In genomic region chr4:54758501-54758829, GRCm38 (mm10) we compare ENCODE assay signal across 8 mouse cellular contexts.
A peak's percentile ranks its signal among the peaks of the same experiment; 100 is the strongest.
DNase-seq lines count a peak whose midpoint lies in the region; ATAC-seq lines count a peak whose summit lies in the region.

No protein-coding gene starts in this region.

- H3K9me3 ChIP-seq in liver, embryonic 13.5 days (replicated peaks): no peaks in the 10 kb centered on the region
- no peaks in the 10 kb centered on the region for H3K9me3 ChIP-seq in intestine, embryonic 15.5 days
- H3K9me3 ChIP-seq in neural tube, embryonic 14.5 days (ENCODE audit: control insufficient read depth, low read length): no peaks in the 10 kb centered on the region

- H3K9ac ChIP-seq in liver, embryonic 13.5 days: no peak overlapping the region
- no peak overlapping the region for H3K9ac ChIP-seq in intestine, embryonic 15.5 days
- no peak overlapping the region for H3K9ac ChIP-seq in neural tube, embryonic 14.5 days (replicated peaks; ENCODE audit: low read depth, low read length)

- DNase-seq in embryo, embryonic 10.5 days (ENCODE audit: low spot score): peak; percentile 55
- no peak for DNase-seq in embryo, embryonic 9.5 days (ENCODE audit: extremely low spot score)
- DNase-seq in liver, embryonic 13.5 days: no peak
- no peak for DNase-seq in liver
- no peak for DNase-seq in urinary bladder, postnatal 10 days (ENCODE audit: low spot score)

- H3K27me3 ChIP-seq in liver, embryonic 13.5 days: no peaks in the 10 kb centered on the region
- no peaks in the 10 kb centered on the region for H3K27me3 ChIP-seq in intestine, embryonic 15.5 days (replicated peaks)
- no peaks in the 10 kb centered on the region for H3K27me3 ChIP-seq in neural tube, embryonic 14.5 days (ENCODE audit: control insufficient read depth, insufficient read depth, low read length)

- H3K4me1 ChIP-seq in liver, embryonic 13.5 days (replicated peaks): no peaks in the 10 kb centered on the region
- no peaks in the 10 kb centered on the region for H3K4me1 ChIP-seq in intestine, embryonic 15.5 days (replicated peaks)
- H3K4me1 ChIP-seq in neural tube, embryonic 14.5 days (ENCODE audit: control insufficient read depth, insufficient read depth, low read length): no peaks in the 10 kb centered on the region

- H3K36me3 ChIP-seq in liver, embryonic 13.5 days: no peaks in the 10 kb centered on the region
- no peaks in the 10 kb centered on the region for H3K36me3 ChIP-seq in intestine, embryonic 15.5 days
- H3K36me3 ChIP-seq in neural tube, embryonic 14.5 days (ENCODE audit: control insufficient read depth, insufficient read depth, low read length): no peaks in the 10 kb centered on the region

- 0 out of 2 replicates have a peak overlapping the region, but pooled peaks have one; percentile 8 for H3K4me2 ChIP-seq in liver, embryonic 13.5 days
- peak overlapping the region; percentile 49 for H3K4me2 ChIP-seq in intestine, embryonic 15.5 days (replicated peaks)
- H3K4me2 ChIP-seq in neural tube, embryonic 14.5 days (ENCODE audit: low read depth, low read length): peak overlapping the region; percentile 27

- no peak overlapping the region for H3K27ac ChIP-seq in liver, embryonic 13.5 days
- H3K27ac ChIP-seq in intestine, embryonic 15.5 days: no peak overlapping the region
- H3K27ac ChIP-seq in neural tube, embryonic 14.5 days (ENCODE audit: low read depth, low read length): 0 out of 2 replicates have a peak overlapping the region, but pooled peaks have one; percentile 16

- no peak for ATAC-seq in liver, embryonic 13.5 days (ENCODE audit: low read depth)
- no peak for ATAC-seq in intestine, embryonic 15.5 days
- ATAC-seq in neural tube, embryonic 14.5 days (ENCODE audit: low read depth): no peak
- no peak for ATAC-seq in cerebellum, adult (ENCODE audit: insufficient number of reproducible peaks, low FRiP score, low TSS enrichment)

- 32% methylated on average over 8 of the region's 8 CpGs for WGBS in liver, embryonic 13.5 days (ENCODE audit: insufficient replicate concordance)
- WGBS in intestine, embryonic 15.5 days: 47% methylated on average over 8 of the region's 8 CpGs
- WGBS in neural tube, embryonic 14.5 days: 40% methylated on average over 8 of the region's 8 CpGs

- H3K4me3 ChIP-seq in liver, embryonic 13.5 days (replicated peaks): no peak overlapping the region
- H3K4me3 ChIP-seq in intestine, embryonic 15.5 days (replicated peaks): no peak overlapping the region
- H3K4me3 ChIP-seq in neural tube, embryonic 14.5 days (ENCODE audit: low read depth, low read length): peak overlapping the region; percentile 2; the same call in 1 of the 2 replicates
